Mouse (Mus musculus): ENCODE results near the gene Csrnp2. TPM values are rescaled to one million over a fixed set of nuclear protein-coding genes. Genes with fewer than 3 reads are reported as not detected.

The Csrnp2 gene
- total and polyA plus RNA-seq, 3 experiments, result 2.3 to 3.5 (median 2.3) TPM

- no peak overlapping the region for H3K4me3 ChIP-seq (replicated peaks in 1 of 3; ENCODE audit: low read depth in 2 of 3, low read length in 2 of 3, poor library complexity in 1 of 3)
- in situ Hi-C loops (cut with MboI; ENCODE audit: low pct_ligation_motif_present, low pct_unique_long_range_greater_than_20kb, low sequenced_read_pairs), result no loop called here
- peaks cover 21 to 53% of the 10 kb centered on the region in 2 experiments for H3K36me3 ChIP-seq (replicated peaks in 1 of 2; ENCODE audit: control insufficient read depth in 1 of 2, insufficient read depth in 1 of 2, low read length in 1 of 2)
- H3K4me2 ChIP-seq (ENCODE audit: insufficient read depth, low read depth, poor library complexity, severe bottlenecking), result no peak overlapping the region
- TF ChIP-seq MAX (IDR thresholded peaks at IDR 0.05; ENCODE audit: low read length), result no peak
- no peak for TF ChIP-seq MXI1 (IDR thresholded peaks at IDR 0.05; ENCODE audit: low read depth, low read length)
- no peak for TF ChIP-seq ZMIZ1 (IDR thresholded peaks at IDR 0.05; ENCODE audit: low read depth, low read length)
- no peak for TF ChIP-seq MAFK (IDR thresholded peaks at IDR 0.05; ENCODE audit: insufficient replicate concordance, low read length)
- TF ChIP-seq RCOR1 (conservative IDR thresholded peaks at IDR 0.05; ENCODE audit: low read depth, low read length), result no peak
- no peak for TF ChIP-seq POLR2A (IDR thresholded peaks at IDR 0.05; ENCODE audit: low read depth, low read length)
- no peak for TF ChIP-seq NRF1 (IDR thresholded peaks at IDR 0.05; ENCODE audit: low read depth, low read length)
- no peak for TF ChIP-seq SIN3A (IDR thresholded peaks at IDR 0.05; ENCODE audit: low read length)
- TF ChIP-seq NELFE (IDR thresholded peaks at IDR 0.05; ENCODE audit: low read depth, low read length), result no peak
- no peak for TF ChIP-seq CHD2 (IDR thresholded peaks at IDR 0.05; ENCODE audit: low read length)
- TF ChIP-seq PAX5 (IDR thresholded peaks at IDR 0.05; ENCODE audit: low read length), result no peak
- TF ChIP-seq ELF1 (IDR thresholded peaks at IDR 0.05; ENCODE audit: low read depth, low read length), result no peak
- no peak for TF ChIP-seq ZC3H11A (IDR thresholded peaks at IDR 0.05; ENCODE audit: low read depth, low read length)
- no peak for TF ChIP-seq TCF12 (IDR thresholded peaks at IDR 0.05; ENCODE audit: low read depth, low read length)
- no peak for TF ChIP-seq ZNF384 (IDR thresholded peaks at IDR 0.05; ENCODE audit: low read depth, low read length)
- TF ChIP-seq TBP (conservative IDR thresholded peaks at IDR 0.05; ENCODE audit: low read depth, low read length), result no peak
- DNase-seq (ENCODE audit: extremely low read depth), result no peak
- no peak overlapping the region for H3K27ac ChIP-seq (ENCODE audit: insufficient read depth, low read depth)
- dilution Hi-C loops (cut with MboI; ENCODE audit: extremely low pct_ligation_motif_present, extremely low pct_unique_long_range_greater_than_20kb, low sequenced_read_pairs), result no loop called here
- no peaks in the 10 kb centered on the region for H3K27me3 ChIP-seq (replicated peaks)
- H3K4me1 ChIP-seq (ENCODE audit: control insufficient read depth in 1 of 2, insufficient read depth in 2 of 2), result no peaks in the 10 kb centered on the region
- H3K9ac ChIP-seq (ENCODE audit: insufficient read depth, low read depth), result no peak overlapping the region
- no peaks in the 10 kb centered on the region for H3K9me3 ChIP-seq (replicated peaks; ENCODE audit: low read length)
- H3K79me2 ChIP-seq (replicated peaks; ENCODE audit: control insufficient read depth, extremely low read depth, insufficient read depth, poor library complexity, severe bottlenecking), result no peaks in the 10 kb centered on the region
Observed at GRCm38 (mm10) chr15:100515121-100515520, 19.8 kb upstream of the Csrnp2 start.

GRCm38 (mm10) chr15:100513387-100513786 is 18.1 kb upstream of the Csrnp2 start:
- H3K79me2 ChIP-seq (replicated peaks; ENCODE audit: control insufficient read depth, extremely low read depth, insufficient read depth, poor library complexity, severe bottlenecking), result no peaks in the 10 kb centered on the region

More at GRCm38 (mm10) chr15:100513387-100513786, 18.1 kb upstream of the Csrnp2 start:
- dilution Hi-C loops (cut with MboI; ENCODE audit: extremely low pct_ligation_motif_present, extremely low pct_unique_long_range_greater_than_20kb, low sequenced_read_pairs) (no loop called here), in situ Hi-C loops (cut with MboI; ENCODE audit: low pct_ligation_motif_present, low pct_unique_long_range_greater_than_20kb, low sequenced_read_pairs) (no loop called here)
- no peak for TF ChIP-seq POLR2AphosphoS2 (IDR thresholded peaks at IDR 0.05; ENCODE audit: low read depth, low read length)
- no peak for TF ChIP-seq ZMIZ1 (IDR thresholded peaks at IDR 0.05; ENCODE audit: low read depth, low read length)
- no peak for TF ChIP-seq MAFK (IDR thresholded peaks at IDR 0.05; ENCODE audit: insufficient replicate concordance, low read length)
- TF ChIP-seq IRF4 (IDR thresholded peaks at IDR 0.05; ENCODE audit: low read depth, low read length), result no peak
- TF ChIP-seq MAZ (IDR thresholded peaks at IDR 0.05; ENCODE audit: low read depth, low read length), result no peak
- TF ChIP-seq NRF1 (IDR thresholded peaks at IDR 0.05; ENCODE audit: low read depth, low read length), result no peak
- no peak for TF ChIP-seq ELF1 (IDR thresholded peaks at IDR 0.05; ENCODE audit: low read depth, low read length)
- no peak for TF ChIP-seq PAX5 (IDR thresholded peaks at IDR 0.05; ENCODE audit: low read length)
- no peak for TF ChIP-seq RAD21 (IDR thresholded peaks at IDR 0.05; ENCODE audit: low read depth, low read length)
- no peak for TF ChIP-seq ZC3H11A (IDR thresholded peaks at IDR 0.05; ENCODE audit: low read depth, low read length)
- no peak for TF ChIP-seq UBTF (IDR thresholded peaks at IDR 0.05; ENCODE audit: low read depth, low read length)
- TF ChIP-seq SIN3A (IDR thresholded peaks at IDR 0.05; ENCODE audit: low read length), result no peak
- no peak for TF ChIP-seq GABPA (IDR thresholded peaks at IDR 0.05; ENCODE audit: insufficient replicate concordance, low read depth, low read length)
- TF ChIP-seq TBP (conservative IDR thresholded peaks at IDR 0.05; ENCODE audit: low read depth, low read length), result no peak
- no peak for TF ChIP-seq ZNF384 (IDR thresholded peaks at IDR 0.05; ENCODE audit: low read depth, low read length)
- TF ChIP-seq JUN (IDR thresholded peaks at IDR 0.05; ENCODE audit: insufficient read depth, low read depth, low read length), result no peak
- Histone ChIP-seq H3K4me2 (ENCODE audit: insufficient read depth, low read depth, poor library complexity, severe bottlenecking) (no peak overlapping the region), H3K36me3 (replicated peaks in 1 of 2; ENCODE audit: control insufficient read depth in 1 of 2, insufficient read depth in 1 of 2, low read length in 1 of 2) (peaks cover 21 to 55% of the 10 kb centered on the region in 2 experiments), H3K27ac (ENCODE audit: insufficient read depth, low read depth) (no peak overlapping the region), H3K9me3 (replicated peaks; ENCODE audit: low read length) (no peaks in the 10 kb centered on the region), H3K9ac (ENCODE audit: insufficient read depth, low read depth) (no peak overlapping the region), H3K27me3 (replicated peaks) (no peaks in the 10 kb centered on the region), H3K4me1 (ENCODE audit: control insufficient read depth in 1 of 2, insufficient read depth in 2 of 2) (peaks cover 0 to 6% of the 10 kb centered on the region in 2 experiments; a peak in 2 of 4 replicates), H3K4me3 (replicated peaks in 1 of 3; ENCODE audit: low read depth in 2 of 3, low read length in 2 of 3, poor library complexity in 1 of 3) (no peak overlapping the region)
- no peak for DNase-seq (ENCODE audit: extremely low read depth)

Data from CH12.LX (cell line).